Mouse (Mus musculus) lung, postnatal 0 days (tissue): ENCODE results near the gene Clcn2.

Source experiments
- CTCF ChIP-seq: IDR thresholded peaks from 2 replicates; pipeline ENCODE4 v1.5.1; 2016; ENCODE audit warnings: antibody characterized with exemption, mild to moderate bottlenecking
- EP300 ChIP-seq: IDR thresholded peaks from 2 replicates; pipeline ENCODE4 v1.6.1; 2016; ENCODE audit warnings: antibody characterized with exemption, mild to moderate bottlenecking, control low read depth

GRCm38 (mm10) chr16:20702522-20702893 lies 15.0 kb downstream of the Clcn2 start:
- TF ChIP-seq CTCF: peak; percentile 85
- TF ChIP-seq EP300: no peak
